Mouse (Mus musculus) gastrocnemius, adult 18-20 months (tissue): ENCODE results near the gene Exd1. TPM values are rescaled to one million over a fixed set of nuclear protein-coding genes. Genes with fewer than 3 reads are reported as not detected.

ENCODE experiments used
- total RNA-seq, 2 experiments: library from RNA; stranded (reverse); gene quantifications; 2 replicates each; pipeline ENCODE4 v1.2.3; 2021

Gene Exd1
- total RNA-seq, 2 experiments from 2014 or later, result 1.2 to 1.9 TPM

Other genes starting within 250 kb of the Exd1 start
- 1 to 10 TPM; 3.2 to 4.5 TPM for gene Dll4, start 221.8 kb downstream of the Exd1 start, total RNA-seq
- 100 to 1,000 TPM in 1 of 2 experiments, 10 to 100 TPM in 1; 50.6 to 108 TPM for gene Chac1, start 196.4 kb downstream of the Exd1 start, total RNA-seq
- gene Ino80, start 69.9 kb downstream of the Exd1 start, total RNA-seq, result 10 to 100 TPM; 11.2 to 12.1 TPM
- 10 to 100 TPM; 75.7 to 78.6 TPM for gene Chp1, start 70 bp upstream of the Exd1 start, total RNA-seq
- gene Nusap1, start 70.7 kb upstream of the Exd1 start, total RNA-seq, result under 1 TPM; 0.07 to 0.21 TPM
- not detected for gene Oip5, start 70.8 kb upstream of the Exd1 start, total RNA-seq
- 10 to 100 TPM; 44.9 to 46.8 TPM for gene Ndufaf1, start 115.2 kb upstream of the Exd1 start, total RNA-seq
- 10 to 100 TPM; 28.0 to 28.8 TPM for gene Rtf1, start 127.4 kb upstream of the Exd1 start, total RNA-seq
- gene Itpka, start 194.7 kb upstream of the Exd1 start, total RNA-seq, result not detected
- not detected for gene Ltk, start 212.8 kb upstream of the Exd1 start, total RNA-seq
- gene Rpap1, start 239.9 kb upstream of the Exd1 start, total RNA-seq, result 10 to 100 TPM; 14.6 to 16.6 TPM